In genomic region chr12:51691845-51692632, GRCm38 (mm10) we compare ENCODE assay signal across 8 mouse cellular contexts. TPM values are rescaled to one million over a fixed set of nuclear protein-coding genes. Genes with fewer than 3 reads are reported as not detected.
DNase-seq lines count a peak whose midpoint lies in the region; ATAC-seq and TF ChIP-seq lines count a peak whose summit lies in the region.

Strn3 (minus strand) TSS chr12:51691897.

- peak within 1 kb of the TSS; percentile 88 to 99 for H3K4me3 ChIP-seq in ES-E14 (ENCODE audit: insufficient read depth in 1 of 2, low read depth in 1 of 2, low read length in 2 of 2, poor library complexity in 1 of 2, severe bottlenecking in 1 of 2)
- H3K4me3 ChIP-seq in forebrain, embryonic 15.5 days = peak within 1 kb of the TSS; percentile 79
- H3K4me3 ChIP-seq in lung, adult 2 months (replicated peaks; ENCODE audit: extremely low read depth, low read depth, low read length) = peak within 1 kb of the TSS; percentile 86

- H3K4me1 ChIP-seq in ES-E14 (ENCODE audit: control insufficient read depth in 2 of 2, insufficient read depth in 2 of 2, low read length in 2 of 2, poor library complexity in 1 of 2) = peaks cover 2 to 3% of the 10 kb centered on the region in 2 experiments; a peak in 2 of 4 replicates
- peaks cover 22% of the 10 kb centered on the region for H3K4me1 ChIP-seq in forebrain, embryonic 15.5 days
- H3K4me1 ChIP-seq in lung, adult 2 months (ENCODE audit: control insufficient read depth, insufficient read depth, low read length) = peaks cover 21% of the 10 kb centered on the region

- no peaks in the 10 kb centered on the region for H3K27me3 ChIP-seq in forebrain, embryonic 15.5 days

- peak; percentile 81 for TF ChIP-seq POLR2A in lung, adult 2 months (IDR thresholded peaks at IDR 0.05; ENCODE audit: borderline replicate concordance, extremely low read depth, low read depth, low read length)

- in situ Hi-C loops in ES-E14 (cut with MboI; ENCODE audit: low sequenced_read_pairs in 2 of 2, unreplicated experiment in 2 of 2) = no loop called here

- H3K27ac ChIP-seq in ES-E14 (ENCODE audit: insufficient read depth, low read depth, low read length, poor library complexity, severe bottlenecking) = peak within 1 kb of the TSS; percentile 99
- H3K27ac ChIP-seq in forebrain, embryonic 15.5 days (replicated peaks) = peak within 1 kb of the TSS; percentile 100

- TF ChIP-seq CTCF in lung, adult 2 months (IDR thresholded peaks at IDR 0.05; ENCODE audit: insufficient read depth, low read length) = no peak

- DNase-seq in ES-E14 (ENCODE audit: low read depth, low spot score) = peak; percentile 90
- DNase-seq in cerebellum, adult 11-12 months = peak; percentile 98
- peak; percentile 97 for DNase-seq in heart, postnatal 25 days (ENCODE audit: low spot score)
- DNase-seq in layer of hippocampus, adult 18-20 months (ENCODE audit: low spot score in 2 of 2) = peak; percentile 96 to 97
- peak; percentile 92 for DNase-seq in lung, adult 2 months
- peak; percentile 94 for DNase-seq in thymus, adult 18-20 months

- peak within 1 kb of the TSS; percentile 100 for H3K9ac ChIP-seq in ES-E14 (ENCODE audit: insufficient read depth, low read depth, low read length, poor library complexity, severe bottlenecking)
- H3K9ac ChIP-seq in forebrain, embryonic 15.5 days (replicated peaks) = peak within 1 kb of the TSS; percentile 98

- no peaks in the 10 kb centered on the region for H3K9me3 ChIP-seq in ES-E14 (ENCODE audit: control insufficient read depth, insufficient read depth, low read depth, low read length)
- H3K9me3 ChIP-seq in forebrain, embryonic 15.5 days = no peaks in the 10 kb centered on the region

- intact Hi-C loops in heart, postnatal 25 days (cut with DNase I) = loop anchor here (5.0 kb wide), 1 partner anchor 35 kb away; no protein-coding TSS in a partner anchor

- H3K36me3 ChIP-seq in ES-E14 (ENCODE audit: control insufficient read depth, insufficient read depth, low read length, poor library complexity, severe bottlenecking) = no peaks in the 10 kb centered on the region
- no peaks in the 10 kb centered on the region for H3K36me3 ChIP-seq in forebrain, embryonic 15.5 days

- under 1% methylated on average over 50 of the region's 56 CpGs for WGBS in forebrain, embryonic 15.5 days
- WGBS in lung, adult 2 months = under 1% methylated on average over 45 of the region's 56 CpGs

- H3K4me2 ChIP-seq in forebrain, embryonic 15.5 days (replicated peaks) = peak within 1 kb of the TSS; percentile 69

- ATAC-seq in forebrain, embryonic 15.5 days (replicated peaks) = peak; percentile 97
- ATAC-seq in neutrophil, adult 5-6 weeks (ENCODE audit: extremely low read depth, insufficient number of reproducible peaks, low FRiP score, poor library complexity, severe bottlenecking) = peak; percentile 93

TF ChIP-seq in ES-E14, 5 proteins besides CTCF, POLR2A, EP300 and RAD21:
- TF ChIP-seq ZC3H11A (IDR thresholded peaks at IDR 0.05; ENCODE audit: borderline replicate concordance, low read depth, low read length) (no peak), MAFK (IDR thresholded peaks at IDR 0.05; ENCODE audit: insufficient read depth, low read depth, low read length) (no peak), HCFC1 (IDR thresholded peaks at IDR 0.05; ENCODE audit: borderline replicate concordance, insufficient read depth, low read length) (no peak), CHD2 (IDR thresholded peaks at IDR 0.05; ENCODE audit: low read depth, low read length) (no peak), ZNF384 (IDR thresholded peaks at IDR 0.05; ENCODE audit: low read depth, low read length) (no peak)

RNA-seq across cellular contexts. Expression of gene Strn3, which starts in this region (rescaled TPM):
- total RNA-seq in ES-E14 (2012; rRNA removed) = 53.3 and 76.0 TPM in 2 replicates
- polyA plus RNA-seq in forebrain, embryonic 15.5 days (2015; fragmentation: Nextera tagmentation; extraction: Ambion mirVana) = 41.3 and 44.3 TPM in 2 replicates
- 100 to 1,000 TPM; 104 to 105 TPM for total RNA-seq in heart, postnatal 25 days (2021)
- total RNA-seq in layer of hippocampus, adult 18-20 months (2021) = 10 to 100 TPM; 90.5 to 92.8 TPM
- polyA plus RNA-seq in lung, adult 2 months (2012; rRNA removed) = 19.3 and 19.9 TPM in 2 replicates
- total RNA-seq in neutrophil, adult 5-6 weeks (2017) = 82.3 and 88.6 TPM in 2 replicates

Comparison
In these comparisons a context has a peak if more than half of its experiments do, and no peak if none do; other contexts are left out.
1. Peak in every context shown above with its lines: DNase-seq, ATAC-seq, H3K4me3 ChIP-seq and H3K27ac ChIP-seq.